Mouse (Mus musculus) left cerebral cortex, adult 2 months (tissue): ENCODE data around the gene Dhtkd1. TPM values are rescaled to one million over a fixed set of nuclear protein-coding genes. Genes with fewer than 3 reads are reported as not detected.

Source experiments
- DNase-seq, 2 experiments: peaks; one replicate each; pipeline ENCODE4 v3.0.0; 2021 to 2022; ENCODE audit warnings: low spot score in 2 of 2, mixed read lengths in 1 of 2; ENCODE audit errors: extremely low spot score in 1 of 2
- H3K27ac ChIP-seq: fragments of 200-600 bp; 2 replicates; pipeline ENCODE4 v1.8.1; 2022
- H3K4me3 ChIP-seq: fragments of 200-600 bp; 2 replicates; pipeline ENCODE4 v1.8.1; 2022
- CTCF ChIP-seq: fragments of 200-600 bp; IDR thresholded peaks from 2 replicates; pipeline ENCODE4 v1.8.1; 2022; ENCODE audit warnings: antibody characterized with exemption, mild to moderate bottlenecking, moderate library complexity
- intact Hi-C: fragments of 180-260 bp; cut with DNase I; formaldehyde crosslinking; loops from one replicate; pipeline ENCODE4 v1.15.1; 2025
- total RNA-seq, 2 experiments: library from RNA; stranded (reverse); gene quantifications; 2 replicates each; pipeline ENCODE4 v1.2.3; 2021

Gene Dhtkd1
- total RNA-seq, 2 experiments from 2014 or later: 10.5 to 13.2 TPM

DNA sequence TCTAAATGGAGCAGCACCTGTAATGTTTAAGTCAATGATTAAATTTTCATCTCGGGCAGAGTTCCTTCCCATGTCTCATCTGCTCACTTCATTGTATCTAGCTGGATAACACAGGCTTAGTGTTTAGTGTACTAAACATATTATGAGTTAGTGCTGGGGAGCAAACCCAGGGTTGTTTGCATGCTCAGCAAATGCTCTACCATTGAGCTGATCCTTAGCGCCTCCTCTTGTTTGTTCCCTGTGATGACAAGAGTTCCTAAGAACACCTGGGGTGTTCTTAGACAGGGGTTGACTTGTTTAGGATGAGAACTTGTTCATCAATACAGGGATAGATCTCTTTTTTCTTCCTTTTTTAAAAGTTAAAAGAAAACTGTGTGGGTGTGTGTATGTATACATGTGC, 6.4 kb upstream of the Dhtkd1 start:
- intact Hi-C loops: no loop called here
- no peak for DNase-seq
- no peak overlapping the region for H3K27ac ChIP-seq
- no peak overlapping the region for H3K4me3 ChIP-seq
- TF ChIP-seq CTCF: no peak

GRCm38 (mm10) chr2:5946876-5947275, 4.3 kb upstream of the Dhtkd1 start:
- intact Hi-C loops: no loop called here

DNA sequence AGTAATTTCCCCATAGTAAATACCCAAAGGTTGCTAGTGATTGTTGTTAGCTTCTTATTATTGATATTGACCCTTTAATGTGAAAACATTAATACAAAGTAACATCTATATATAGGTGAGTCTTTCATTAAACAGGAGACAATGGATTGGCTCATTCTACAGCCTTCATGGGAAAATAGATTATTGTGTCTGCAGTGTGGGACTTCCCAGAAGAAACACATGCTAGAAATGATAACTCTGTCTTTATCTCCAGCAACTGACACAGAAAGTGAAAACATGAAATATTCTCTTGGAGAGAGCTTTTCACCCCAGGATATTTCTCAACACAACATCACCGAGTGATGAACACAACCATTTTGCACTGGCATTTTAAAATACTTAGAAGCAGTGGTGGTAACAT, 3.0 kb upstream of the Dhtkd1 start:
- intact Hi-C loops: no loop called here
- no peak for DNase-seq
- Histone ChIP-seq H3K4me3 (no peak overlapping the region), H3K27ac (no peak overlapping the region)
- TF ChIP-seq CTCF: no peak

More at GRCm38 (mm10) chr2:5946876-5947275, 4.3 kb upstream of the Dhtkd1 start:
- no peak overlapping the region for H3K4me3 ChIP-seq
- no peak for DNase-seq
- no peak for TF ChIP-seq CTCF
- no peak overlapping the region for H3K27ac ChIP-seq

DNA sequence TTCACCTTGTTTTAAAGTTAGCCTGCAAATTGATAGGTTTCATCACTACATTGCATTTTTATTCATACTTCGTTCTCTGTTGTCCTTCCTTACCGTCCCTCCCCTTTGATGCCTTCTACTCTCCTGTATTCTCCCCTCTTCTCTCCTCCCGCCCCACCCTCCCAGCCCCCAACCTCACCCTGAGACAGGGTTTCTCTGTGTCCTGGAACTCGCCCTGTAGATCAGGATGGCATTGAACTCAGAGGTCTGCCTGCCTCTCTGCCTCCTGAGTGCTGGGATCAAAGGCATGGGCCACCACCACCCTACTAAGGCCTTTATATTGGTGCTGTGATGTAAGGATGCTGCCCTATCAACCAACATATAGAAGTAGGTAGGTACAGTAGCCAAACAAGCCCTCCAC, 479 bp upstream of the Dhtkd1 start:
- H3K4me3 ChIP-seq: peak overlapping the region; percentile 70
- no peak for TF ChIP-seq CTCF
- no peak for DNase-seq
- intact Hi-C loops: no loop called here
- peak overlapping the region; percentile 29 for H3K27ac ChIP-seq

GRCm38 (mm10) chr2:5941861-5942415, 654 bp downstream of the Dhtkd1 start:
- intact Hi-C loops: no loop called here
- Histone ChIP-seq H3K27ac (peak overlapping the region; percentile 29), H3K4me3 (peak overlapping the region; percentile 70)
- DNase-seq: no peak
- no peak for TF ChIP-seq CTCF

DNA sequence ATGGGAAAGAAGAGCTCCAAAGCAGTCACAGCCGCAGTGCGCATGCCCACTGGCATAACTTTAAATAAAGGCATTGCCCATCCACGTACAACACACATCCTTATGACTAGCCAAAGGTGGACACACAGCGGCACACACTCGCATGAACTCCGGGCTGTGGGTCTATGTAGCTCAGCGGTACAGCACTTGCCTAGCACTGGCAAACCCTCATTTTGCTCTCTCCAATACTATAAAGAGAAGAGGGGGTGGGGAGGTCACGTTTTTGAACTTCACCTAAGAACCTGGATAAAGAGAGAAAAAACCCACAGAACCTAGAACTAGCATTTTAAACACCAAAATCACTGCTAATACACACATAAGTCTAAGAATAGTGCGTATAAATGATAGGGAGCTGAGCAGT, 1.7 kb downstream of the Dhtkd1 start:
- Histone ChIP-seq H3K27ac (no peak overlapping the region), H3K4me3 (peak overlapping the region; percentile 7; the same call in 1 of the 2 replicates)
- no peak for DNase-seq
- intact Hi-C loops: no loop called here
- TF ChIP-seq CTCF: no peak

DNA sequence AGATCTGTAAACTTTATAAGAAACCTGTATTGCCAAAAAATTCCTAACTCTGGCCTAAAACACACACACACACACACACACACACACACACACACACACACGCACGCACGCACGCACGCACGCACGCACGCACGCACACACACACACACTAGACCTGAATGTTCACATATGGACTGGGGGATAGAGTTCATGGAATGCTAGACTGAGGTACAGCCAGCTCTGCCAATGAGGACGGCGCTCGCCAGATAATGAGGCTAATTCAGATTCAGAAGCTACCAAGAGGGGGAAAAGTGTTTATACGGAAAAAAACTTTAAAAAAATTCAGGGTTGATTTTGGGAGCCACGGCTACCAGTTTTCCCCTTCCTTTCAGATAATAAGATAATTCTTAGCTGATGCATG, 2.7 kb downstream of the Dhtkd1 start:
- intact Hi-C loops: no loop called here
- H3K27ac ChIP-seq: no peak overlapping the region
- TF ChIP-seq CTCF: no peak
- H3K4me3 ChIP-seq: no peak overlapping the region
- DNase-seq: no peak

DNA sequence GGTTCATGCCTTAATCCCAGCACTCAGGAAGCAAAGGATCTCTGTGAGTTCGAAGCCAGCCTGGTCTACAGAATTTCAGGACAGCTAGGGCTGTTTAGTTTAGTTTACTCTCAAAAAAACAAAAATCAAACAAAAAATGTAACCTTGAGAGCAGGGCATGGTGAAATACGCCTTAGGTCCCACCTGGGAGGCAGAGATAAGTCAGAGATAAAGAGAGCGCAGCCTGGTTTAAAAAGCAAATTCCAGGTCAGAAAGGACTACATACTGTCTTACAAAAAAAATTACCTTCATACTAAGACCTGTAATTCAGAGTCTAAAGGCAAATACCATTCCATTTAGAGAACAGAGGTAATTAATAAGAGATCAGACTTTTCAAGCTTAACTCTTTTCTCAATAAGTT, 3.3 kb downstream of the Dhtkd1 start:
- Histone ChIP-seq H3K27ac (no peak overlapping the region), H3K4me3 (no peak overlapping the region)
- DNase-seq: no peak
- intact Hi-C loops: no loop called here
- TF ChIP-seq CTCF: no peak

GRCm38 (mm10) chr2:5936550-5936949, 6.0 kb downstream of the Dhtkd1 start:
- no peak for TF ChIP-seq CTCF
- intact Hi-C loops: no loop called here
- Histone ChIP-seq H3K4me3 (no peak overlapping the region), H3K27ac (no peak overlapping the region)
- DNase-seq: no peak

GRCm38 (mm10) chr2:5936068-5936467, 6.5 kb downstream of the Dhtkd1 start:
- no peak for TF ChIP-seq CTCF

GRCm38 (mm10) chr2:5934936-5935335, 7.7 kb downstream of the Dhtkd1 start:
- intact Hi-C loops: no loop called here
- H3K27ac ChIP-seq: no peak overlapping the region
- no peak overlapping the region for H3K4me3 ChIP-seq
- no peak for TF ChIP-seq CTCF
- DNase-seq: no peak

More at GRCm38 (mm10) chr2:5936068-5936467, 6.5 kb downstream of the Dhtkd1 start:
- no peak for DNase-seq
- intact Hi-C loops: no loop called here
- no peak overlapping the region for H3K4me3 ChIP-seq
- no peak overlapping the region for H3K27ac ChIP-seq

DNA sequence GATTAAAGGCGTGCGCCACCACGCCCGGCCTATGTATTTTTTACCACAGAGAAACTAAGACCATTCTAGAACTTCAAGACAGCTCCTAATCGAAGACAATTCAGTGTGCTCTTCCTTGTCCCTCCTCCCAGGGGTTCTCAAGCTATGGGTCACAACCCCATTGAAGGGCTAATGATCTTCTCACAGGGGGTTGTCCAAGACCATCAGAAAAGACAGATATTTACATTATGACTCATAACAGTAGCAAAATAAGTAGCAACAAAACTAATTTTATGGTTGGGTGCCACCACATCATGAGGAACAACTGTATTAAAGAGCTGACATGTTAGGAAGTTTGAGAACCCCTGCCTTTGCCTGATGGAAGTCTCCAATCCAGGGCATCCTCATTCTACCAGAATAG, 10.7 kb downstream of the Dhtkd1 start:
- intact Hi-C loops: no loop called here
- H3K4me3 ChIP-seq: no peak overlapping the region

GRCm38 (mm10) chr2:5930291-5931054, 12.1 kb downstream of the Dhtkd1 start:
- intact Hi-C loops: no loop called here
- Histone ChIP-seq H3K27ac (no peak overlapping the region), H3K4me3 (no peak overlapping the region)
- TF ChIP-seq CTCF: no peak
- DNase-seq: no peak

More for the DNA sequence above, 10.7 kb downstream of the Dhtkd1 start:
- TF ChIP-seq CTCF: no peak
- DNase-seq: no peak
- no peak overlapping the region for H3K27ac ChIP-seq
